Mouse (Mus musculus) lung, postnatal 10 days (tissue): ENCODE measurements around the gene Rpl3.
A peak's percentile ranks its signal among the peaks of the same experiment; 100 is the strongest.
"Not testable (repeated sequence)": the region's sequence is repeated elsewhere in the genome, so short reads cannot be mapped to it uniquely, and the experiment has no call there.

Experiments
- DNase-seq: peaks from one replicate; pipeline ENCODE4 v3.0.0; 2021

Gene Rpl3

GRCm38 (mm10) chr15:80091121-80091955 is at the start of gene Rpl3, which contains the start of gene Syngr1:
Gene Rpl3, minus strand, starts transcription at chr15:80091868.
Gene Syngr1, plus strand, starts transcription at chr15:80091334.
- DNase-seq: peak; percentile 68

- no peak for DNase-seq
Measured at GRCm38 (mm10) chr15:80140878-80141277, 49.2 kb upstream of the Rpl3 start.

- no peak for DNase-seq
Measured at GRCm38 (mm10) chr15:80140302-80140701, 48.6 kb upstream of the Rpl3 start.

- DNase-seq: no peak
Measured at GRCm38 (mm10) chr15:80137945-80138791, 46.5 kb upstream of the Rpl3 start.

GRCm38 (mm10) chr15:80136645-80137044 is 45.0 kb upstream of the Rpl3 start:
- DNase-seq: no peak

- DNase-seq: no peak
Measured at GRCm38 (mm10) chr15:80135499-80135898, 43.8 kb upstream of the Rpl3 start.

GRCm38 (mm10) chr15:80134450-80134847 is 42.8 kb upstream of the Rpl3 start:
- no peak for DNase-seq

GRCm38 (mm10) chr15:80133682-80134449 is 42.2 kb upstream of the Rpl3 start:
- peak; percentile 40 for DNase-seq

- peak; percentile 94 for DNase-seq
Measured at GRCm38 (mm10) chr15:80132993-80133586, 41.4 kb upstream of the Rpl3 start, which contains the start of gene Tab1. Gene Tab1, plus strand, starts transcription at chr15:80133127.

- DNase-seq: peak; percentile 31
Measured at GRCm38 (mm10) chr15:80132452-80132851, 40.8 kb upstream of the Rpl3 start.

GRCm38 (mm10) chr15:80131421-80131820 is 39.8 kb upstream of the Rpl3 start:
- no peak for DNase-seq

GRCm38 (mm10) chr15:80130689-80131088 is 39.0 kb upstream of the Rpl3 start:
- DNase-seq: no peak

GRCm38 (mm10) chr15:80129982-80130381 is 38.3 kb upstream of the Rpl3 start:
- DNase-seq: no peak

GRCm38 (mm10) chr15:80127191-80127590 is 35.5 kb upstream of the Rpl3 start:
- DNase-seq: no peak

- no peak for DNase-seq
Measured at GRCm38 (mm10) chr15:80124651-80125050, 33.0 kb upstream of the Rpl3 start.

- not testable (repeated sequence) for DNase-seq
Measured at GRCm38 (mm10) chr15:80122431-80122830, 30.8 kb upstream of the Rpl3 start.

GRCm38 (mm10) chr15:80121721-80122325 is 30.2 kb upstream of the Rpl3 start:
- no peak for DNase-seq

GRCm38 (mm10) chr15:80119076-80119475 is 27.4 kb upstream of the Rpl3 start:
- no peak for DNase-seq

- peak; percentile 38 for DNase-seq
Measured at GRCm38 (mm10) chr15:80117154-80117553, 25.5 kb upstream of the Rpl3 start.

GRCm38 (mm10) chr15:80115866-80116794 is 24.5 kb upstream of the Rpl3 start:
- no peak for DNase-seq

GRCm38 (mm10) chr15:80115256-80115655 is 23.6 kb upstream of the Rpl3 start:
- no peak for DNase-seq
